Mouse (Mus musculus) embryo, embryonic 9.5 days (tissue): Measurements from ENCODE around the gene Prss28.

ENCODE experiments used
- DNase-seq: peaks from one replicate; pipeline ENCODE4 v3.0.0-alpha.2; 2017; ENCODE audit errors: extremely low spot score

Gene Prss28

GRCm38 (mm10) chr17:25341490-25341889 lies 33.0 kb downstream of the Prss28 start:
- no peak for DNase-seq

GRCm38 (mm10) chr17:25345462-25345861 lies 37.0 kb downstream of the Prss28 start, which contains the start of gene Tpsab1:
Gene Tpsab1, minus strand, starts transcription at chr17:25345562.
- DNase-seq = no peak

- DNase-seq = no peak
These were observed 52.8 kb downstream of the Prss28 start for GRCm38 (mm10) chr17:25361291-25361690.
